Mouse (Mus musculus) limb, embryonic 13.5 days (tissue): ENCODE data around the gene Mllt1. TPM values are rescaled to one million over a fixed set of nuclear protein-coding genes. Genes with fewer than 3 reads are reported as not detected.
"Not testable (repeated sequence)": the region's sequence is repeated elsewhere in the genome, so short reads cannot be mapped to it uniquely, and the experiment has no call there.

Source experiments
- ATAC-seq: fragments of 200-750 bp; cut with Nextera tagmentation; 2 replicates; pipeline ENCODE4 v1.8.0; 2017; ENCODE audit warnings: low read depth, moderate number of reproducible peaks, moderate TSS enrichment; ENCODE audit not compliant: low FRiP score
- H3K27ac ChIP-seq: fragments of 300-500 bp; sonication (generic); 2 replicates; pipeline ENCODE4 v1.5.1; 2015; ENCODE audit warnings: inconsistent platforms, mild to moderate bottlenecking, moderate library complexity
- H3K27me3 ChIP-seq: fragments of 300-500 bp; sonication (generic); 2 replicates; pipeline ENCODE4 v1.6.1; 2015; ENCODE audit warnings: mild to moderate bottlenecking, inconsistent platforms
- H3K36me3 ChIP-seq: fragments of 300-500 bp; sonication (generic); 2 replicates; pipeline ENCODE4 v1.6.1; 2015; ENCODE audit warnings: inconsistent platforms, mild to moderate bottlenecking, moderate library complexity
- H3K4me1 ChIP-seq: fragments of 300-500 bp; sonication (generic); 2 replicates; pipeline ENCODE4 v1.6.1; 2015; ENCODE audit warnings: inconsistent platforms
- H3K4me2 ChIP-seq: fragments of 300-500 bp; sonication (generic); replicated peaks from 2 replicates; pipeline ENCODE4 v1.6.1; 2015; ENCODE audit warnings: inconsistent platforms, mild to moderate bottlenecking, moderate library complexity
- H3K4me3 ChIP-seq: fragments of 300-500 bp; sonication (generic); 2 replicates; pipeline ENCODE4 v1.5.1; 2015; ENCODE audit warnings: moderate library complexity, mild to moderate bottlenecking, inconsistent platforms
- H3K9ac ChIP-seq: fragments of 300-500 bp; sonication (generic); 2 replicates; pipeline ENCODE4 v1.6.1; 2015; ENCODE audit warnings: mild to moderate bottlenecking, inconsistent platforms
- H3K9me3 ChIP-seq: fragments of 300-500 bp; sonication (generic); 2 replicates; pipeline ENCODE4 v1.6.1; 2016; ENCODE audit warnings: inconsistent platforms
- WGBS: fragments of 180-500 bp; shearing (Covaris S2); methylation state at CpG from one replicate; pipeline ENCODE4 v1.1.7; 2015; 5-methylcytosine and 5-hydroxymethylcytosine counted together
- polyA plus RNA-seq: library from polyadenylated mRNA; unstranded; fragments of >200 nt; fragmentation: Nextera tagmentation; extraction: Ambion mirVana; gene quantifications from 2 replicates; pipeline ENCODE4 v1.2.1, GENCODE M21; 2015

The Mllt1 gene
- polyA plus RNA-seq, 1 experiment from 2014 or later, result 74.1 TPM

- Histone ChIP-seq H3K9me3 (no peaks in the 10 kb centered on the region), H3K9ac (no peak overlapping the region), H3K27ac (no peak overlapping the region), H3K27me3 (no peaks in the 10 kb centered on the region), H3K36me3 (peaks cover 31% of the 10 kb centered on the region), H3K4me3 (no peak overlapping the region), H3K4me1 (peaks cover 40% of the 10 kb centered on the region), H3K4me2 (no peak overlapping the region)
- no peak for ATAC-seq
- 82% methylated on average over 8 of the region's 8 CpGs for WGBS
These were observed 5.2 kb downstream of the Mllt1 start for GRCm38 (mm10) chr17:56930026-56930425.

- Histone ChIP-seq H3K4me3 (no peak overlapping the region), H3K27ac (no peak overlapping the region), H3K4me2 (no peak overlapping the region), H3K27me3 (no peaks in the 10 kb centered on the region), H3K4me1 (peaks cover 38% of the 10 kb centered on the region), H3K36me3 (peaks cover 36% of the 10 kb centered on the region), H3K9me3 (no peaks in the 10 kb centered on the region), H3K9ac (no peak overlapping the region)
- no peak for ATAC-seq
- 64% methylated on average over 1 of the region's 1 CpGs for WGBS
These were observed 5.7 kb downstream of the Mllt1 start for GRCm38 (mm10) chr17:56929530-56929929.

- Histone ChIP-seq H3K4me1 (peaks cover 34% of the 10 kb centered on the region), H3K4me3 (no peak overlapping the region), H3K27ac (no peak overlapping the region), H3K27me3 (no peaks in the 10 kb centered on the region), H3K9ac (no peak overlapping the region), H3K36me3 (peaks cover 40% of the 10 kb centered on the region), H3K4me2 (no peak overlapping the region), H3K9me3 (no peaks in the 10 kb centered on the region)
- no peak for ATAC-seq
These were observed 6.1 kb downstream of the Mllt1 start for GRCm38 (mm10) chr17:56929101-56929500.

GRCm38 (mm10) chr17:56925998-56926397 lies 9.2 kb downstream of the Mllt1 start:
- ATAC-seq, result no peak
- Histone ChIP-seq H3K4me1 (0 out of 2 replicates have a peak, but pooled peaks cover 7% of the 10 kb centered on the region), H3K27ac (no peak overlapping the region), H3K27me3 (no peaks in the 10 kb centered on the region), H3K4me2 (no peak overlapping the region), H3K36me3 (peaks cover 48% of the 10 kb centered on the region), H3K9me3 (no peaks in the 10 kb centered on the region), H3K4me3 (no peak overlapping the region), H3K9ac (no peak overlapping the region)
- WGBS, result 96% methylated on average over 2 of the region's 2 CpGs

- Histone ChIP-seq H3K4me3 (no peak overlapping the region), H3K36me3 (peaks cover 87% of the 10 kb centered on the region), H3K4me2 (no peak overlapping the region), H3K27me3 (no peaks in the 10 kb centered on the region), H3K9me3 (no peaks in the 10 kb centered on the region), H3K9ac (no peak overlapping the region), H3K4me1 (no peaks in the 10 kb centered on the region), H3K27ac (no peak overlapping the region)
- WGBS, result 90% methylated on average over 3 of the region's 3 CpGs
- ATAC-seq, result no peak
These were observed 15.5 kb downstream of the Mllt1 start for GRCm38 (mm10) chr17:56919725-56920124.

- WGBS, result 90% methylated on average over 2 of the region's 2 CpGs
- H3K36me3 ChIP-seq, result peaks cover 96% of the 10 kb centered on the region
- H3K4me1 ChIP-seq, result no peaks in the 10 kb centered on the region
- no peak overlapping the region for H3K9ac ChIP-seq
- no peak overlapping the region for H3K4me2 ChIP-seq
- H3K4me3 ChIP-seq, result no peak overlapping the region
- ATAC-seq, result no peak
- H3K27ac ChIP-seq, result no peak overlapping the region
- no peaks in the 10 kb centered on the region for H3K27me3 ChIP-seq
- no peaks in the 10 kb centered on the region for H3K9me3 ChIP-seq
These were observed 18.0 kb downstream of the Mllt1 start for GRCm38 (mm10) chr17:56917166-56917565.

GRCm38 (mm10) chr17:56913444-56913843 lies 21.8 kb downstream of the Mllt1 start:
- no peak overlapping the region for H3K4me3 ChIP-seq
- H3K27me3 ChIP-seq, result no peaks in the 10 kb centered on the region
- no peak overlapping the region for H3K27ac ChIP-seq
- peaks cover 95% of the 10 kb centered on the region for H3K36me3 ChIP-seq
- H3K9ac ChIP-seq, result no peak overlapping the region
- no peaks in the 10 kb centered on the region for H3K4me1 ChIP-seq
- H3K9me3 ChIP-seq, result no peaks in the 10 kb centered on the region
- no peak overlapping the region for H3K4me2 ChIP-seq
- no peak for ATAC-seq

GRCm38 (mm10) chr17:56913023-56913422 lies 22.2 kb downstream of the Mllt1 start:
- H3K4me1 ChIP-seq, result no peaks in the 10 kb centered on the region
- H3K9me3 ChIP-seq, result no peaks in the 10 kb centered on the region
- WGBS, result 95% methylated on average over 3 of the region's 3 CpGs
- H3K36me3 ChIP-seq, result peaks cover 95% of the 10 kb centered on the region
- no peak overlapping the region for H3K4me2 ChIP-seq
- H3K27me3 ChIP-seq, result no peaks in the 10 kb centered on the region
- ATAC-seq, result no peak
- no peak overlapping the region for H3K27ac ChIP-seq
- no peak overlapping the region for H3K4me3 ChIP-seq
- no peak overlapping the region for H3K9ac ChIP-seq

GRCm38 (mm10) chr17:56909764-56910163 lies 25.5 kb downstream of the Mllt1 start:
- not testable (repeated sequence) for H3K4me1 ChIP-seq, H3K9me3 ChIP-seq, H3K4me3 ChIP-seq, H3K27me3 ChIP-seq, H3K27ac ChIP-seq, H3K4me2 ChIP-seq, H3K9ac ChIP-seq, ATAC-seq
- WGBS, result 94% methylated on average over 2 of the region's 2 CpGs
- H3K36me3 ChIP-seq, result peaks cover 97% of the 10 kb centered on the region

- H3K9ac ChIP-seq, result no peak overlapping the region; the same call in 1 of the 2 replicates
- H3K27ac ChIP-seq, result no peak overlapping the region
- WGBS, result 82% methylated on average over 9 of the region's 9 CpGs
- peaks cover 96% of the 10 kb centered on the region for H3K36me3 ChIP-seq
- no peaks in the 10 kb centered on the region for H3K9me3 ChIP-seq
- ATAC-seq, result no peak
- no peak overlapping the region for H3K4me2 ChIP-seq
- no peak overlapping the region for H3K4me3 ChIP-seq
- no peaks in the 10 kb centered on the region for H3K27me3 ChIP-seq
- no peaks in the 10 kb centered on the region for H3K4me1 ChIP-seq
These were observed 27.3 kb downstream of the Mllt1 start for GRCm38 (mm10) chr17:56907887-56908286.

GRCm38 (mm10) chr17:56907096-56907495 lies 28.1 kb downstream of the Mllt1 start:
- H3K27ac ChIP-seq, result no peak overlapping the region
- no peak for ATAC-seq
- H3K27me3 ChIP-seq, result no peaks in the 10 kb centered on the region
- H3K36me3 ChIP-seq, result peaks cover 96% of the 10 kb centered on the region
- WGBS, result 85% methylated on average over 5 of the region's 5 CpGs
- H3K9me3 ChIP-seq, result no peaks in the 10 kb centered on the region
- no peak overlapping the region for H3K4me3 ChIP-seq
- no peak overlapping the region for H3K4me2 ChIP-seq
- no peaks in the 10 kb centered on the region for H3K4me1 ChIP-seq
- no peak overlapping the region for H3K9ac ChIP-seq

- no peak overlapping the region for H3K4me2 ChIP-seq
- H3K9ac ChIP-seq, result no peak overlapping the region
- no peaks in the 10 kb centered on the region for H3K9me3 ChIP-seq
- no peak overlapping the region for H3K27ac ChIP-seq
- no peak overlapping the region for H3K4me3 ChIP-seq
- no peak for ATAC-seq
- H3K36me3 ChIP-seq, result peaks cover 96% of the 10 kb centered on the region
- H3K4me1 ChIP-seq, result no peaks in the 10 kb centered on the region
- no peaks in the 10 kb centered on the region for H3K27me3 ChIP-seq
- 94% methylated on average over 3 of the region's 3 CpGs for WGBS
These were observed 29.0 kb downstream of the Mllt1 start for GRCm38 (mm10) chr17:56906166-56906565.

GRCm38 (mm10) chr17:56902698-56903097 lies 32.5 kb downstream of the Mllt1 start:
- ATAC-seq, result no peak
- Histone ChIP-seq H3K9ac (no peak overlapping the region), H3K4me3 (no peak overlapping the region), H3K4me2 (no peak overlapping the region), H3K36me3 (peaks cover 98% of the 10 kb centered on the region), H3K27me3 (no peaks in the 10 kb centered on the region), H3K27ac (no peak overlapping the region), H3K4me1 (no peaks in the 10 kb centered on the region), H3K9me3 (no peaks in the 10 kb centered on the region)
- WGBS, result 92% methylated on average over 5 of the region's 5 CpGs
